Mouse (Mus musculus) cerebellum, adult 11 months (tissue): ENCODE measurements around the gene Rabepk.
"Not testable (repeated sequence)": the region's sequence is repeated elsewhere in the genome, so short reads cannot be mapped to it uniquely, and the experiment has no call there.

Experiments
- DNase-seq: peaks from one replicate; pipeline ENCODE4 v3.0.0; 2022

Rabepk gene

GRCm38 (mm10) chr2:34799357-34800256 lies at the start of gene Rabepk:
Rabepk (minus strand) TSS chr2:34799912.
- DNase-seq: peak; percentile 78

DNA sequence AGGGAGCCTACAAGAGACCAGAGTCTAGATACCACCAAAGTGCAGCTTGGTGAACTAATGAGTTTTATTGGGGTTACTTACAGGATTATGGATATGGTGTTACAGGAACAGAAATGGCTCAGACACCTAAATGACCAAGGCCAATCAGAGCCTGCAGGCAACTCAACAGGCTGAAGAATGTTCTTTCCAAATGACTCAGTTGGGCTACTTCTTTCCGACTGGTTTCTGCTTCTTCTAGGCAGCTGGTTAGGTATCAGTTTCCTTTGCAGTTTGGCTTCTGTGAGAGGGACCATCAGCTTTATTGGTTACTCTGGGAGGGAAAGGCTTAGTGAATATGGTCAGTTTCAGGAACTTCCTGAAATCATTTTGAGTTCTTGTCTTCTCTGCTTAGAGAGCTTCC lies 48.0 kb upstream of the Rabepk start:
- DNase-seq: no peak

- no peak for DNase-seq
Measured at GRCm38 (mm10) chr2:34843211-34843939, 43.7 kb upstream of the Rabepk start.

DNA sequence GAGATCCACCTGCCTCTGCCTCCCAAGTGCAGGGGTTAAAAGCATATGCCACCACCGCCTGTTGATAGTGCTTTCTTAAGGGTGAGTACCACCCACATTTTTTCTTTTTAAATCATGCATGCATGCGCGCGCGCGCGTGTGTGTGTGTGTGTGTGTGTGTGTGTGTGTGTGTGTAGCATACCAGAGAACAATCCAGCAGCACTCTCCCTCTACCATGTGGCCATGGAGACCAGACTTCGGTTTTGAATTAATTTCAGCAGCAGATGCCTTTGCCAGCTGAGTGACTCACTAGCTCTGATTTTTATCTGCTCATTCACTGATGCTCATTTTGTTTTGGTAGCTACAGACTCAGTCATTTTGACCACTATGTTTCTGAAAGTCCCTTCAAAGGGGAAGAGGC lies 42.0 kb upstream of the Rabepk start:
- no peak for DNase-seq

DNA sequence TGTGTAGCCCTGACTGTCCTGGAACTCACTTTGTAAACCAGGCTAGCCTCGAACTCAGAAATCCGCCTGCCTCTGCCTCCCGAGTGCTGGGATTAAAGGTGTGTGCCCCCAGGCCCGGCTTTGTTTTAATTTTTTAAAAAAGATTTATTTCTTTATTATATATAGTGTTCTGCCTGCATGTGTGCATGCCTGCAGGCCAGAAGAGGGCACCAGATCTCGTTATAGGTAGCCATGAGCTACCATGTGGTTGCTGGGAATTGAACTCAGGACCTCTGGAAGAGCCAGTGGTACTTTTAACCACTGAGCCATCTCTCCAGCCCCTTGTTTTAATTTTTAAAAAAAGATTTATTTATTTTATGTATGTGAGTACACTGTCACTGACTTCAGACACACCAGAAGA lies 40.4 kb upstream of the Rabepk start:
- DNase-seq: not testable (repeated sequence)

DNA sequence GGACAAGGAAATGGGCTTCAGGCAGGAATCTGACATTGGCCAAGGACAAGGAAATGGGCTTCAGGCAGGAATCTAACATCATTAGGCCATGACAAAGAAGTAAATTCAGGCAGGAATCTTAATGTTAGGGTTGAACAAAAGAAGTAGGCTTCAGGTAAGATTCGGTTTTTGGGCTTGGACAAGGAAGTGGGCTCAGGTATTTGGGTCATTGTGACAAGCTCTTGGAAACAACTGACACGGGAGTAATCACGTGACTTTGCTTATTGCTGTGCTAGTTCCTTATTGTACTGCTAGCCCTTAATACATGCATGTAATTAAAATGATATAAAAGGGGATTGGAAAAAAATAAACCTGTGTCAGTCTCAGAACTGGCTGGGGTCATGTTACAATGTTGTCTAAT lies 36.0 kb upstream of the Rabepk start:
- DNase-seq: no peak

GRCm38 (mm10) chr2:34833624-34834023 lies 33.9 kb upstream of the Rabepk start:
- DNase-seq: no peak

DNA sequence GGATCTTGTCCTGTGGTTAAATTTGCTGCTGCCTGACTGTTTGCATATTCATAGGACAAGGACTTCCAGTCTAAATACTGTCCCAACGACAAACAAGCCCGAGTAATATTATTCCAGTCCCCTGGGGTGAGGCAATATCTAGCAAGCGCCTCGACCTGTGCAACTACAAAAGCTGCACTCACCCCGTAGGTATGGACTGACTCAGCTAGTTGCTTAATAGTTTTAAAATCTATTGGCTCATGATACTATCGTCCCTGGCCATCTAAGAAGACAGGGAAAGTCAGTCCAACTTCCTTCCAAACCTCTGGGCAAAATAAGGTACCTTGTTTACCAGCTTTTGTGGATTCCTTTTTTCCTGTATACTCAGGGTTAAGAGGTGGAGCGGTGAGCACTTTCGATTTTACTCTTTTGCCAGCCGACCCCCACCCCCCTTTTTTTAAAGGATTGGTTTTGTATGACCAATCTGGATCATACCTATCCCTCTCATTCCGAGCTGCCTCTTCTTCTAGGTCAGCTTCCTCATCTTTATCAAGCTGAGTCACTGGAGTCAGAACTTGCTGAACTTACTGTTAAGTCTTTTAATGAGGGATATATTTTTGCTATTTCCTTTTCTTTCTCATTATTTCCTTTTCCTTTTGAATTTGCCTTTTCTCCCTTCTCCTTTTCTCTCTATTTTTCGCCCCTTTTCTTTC lies 33.2 kb upstream of the Rabepk start, which contains the start of gene Gm34653:
TSS of gene Gm34653 (plus strand) at position 242 of the 692 bp plus-strand sequence.
- not testable (repeated sequence) for DNase-seq

DNA sequence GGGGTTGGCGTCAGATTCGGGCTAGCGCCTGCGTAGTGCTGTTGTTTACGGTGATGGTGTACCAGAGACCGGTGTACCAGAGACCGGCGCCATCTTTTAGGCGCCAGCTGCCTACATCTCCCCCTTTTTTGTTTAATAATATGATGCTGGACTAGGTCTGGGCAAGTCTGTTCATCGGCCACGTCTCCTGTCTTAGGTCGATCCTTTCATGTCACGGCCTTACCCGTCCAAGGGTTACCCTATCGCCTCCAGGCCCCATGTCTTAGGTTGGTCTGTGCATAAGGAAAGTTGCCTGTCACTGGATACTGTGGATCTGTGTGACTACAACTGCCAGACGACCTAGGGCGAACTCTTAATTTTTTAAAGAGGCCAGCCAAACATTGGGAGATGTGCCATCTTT lies 30.4 kb upstream of the Rabepk start:
- DNase-seq: not testable (repeated sequence)

DNA sequence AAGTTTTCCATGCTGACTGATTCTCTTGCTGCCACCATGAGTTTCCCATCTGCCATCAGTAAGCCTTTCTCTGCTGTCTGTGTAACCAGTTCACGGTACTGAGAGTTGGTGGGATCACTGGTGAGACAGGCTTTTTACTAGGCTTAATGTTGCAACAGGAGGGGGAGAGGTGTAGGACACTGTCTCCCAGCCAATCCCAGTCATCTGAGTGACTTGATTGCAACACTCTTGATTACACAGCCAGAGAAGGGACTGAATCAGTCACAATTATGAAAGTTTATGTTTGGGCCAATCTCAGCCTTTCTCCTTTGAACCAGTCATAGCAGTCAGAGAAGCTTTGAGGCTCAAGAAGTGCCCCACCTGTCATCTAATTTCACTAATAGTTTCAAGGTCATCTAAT lies 28.3 kb upstream of the Rabepk start:
- DNase-seq: no peak

- no peak for DNase-seq
Measured at GRCm38 (mm10) chr2:34827591-34827990, 27.9 kb upstream of the Rabepk start.

DNA sequence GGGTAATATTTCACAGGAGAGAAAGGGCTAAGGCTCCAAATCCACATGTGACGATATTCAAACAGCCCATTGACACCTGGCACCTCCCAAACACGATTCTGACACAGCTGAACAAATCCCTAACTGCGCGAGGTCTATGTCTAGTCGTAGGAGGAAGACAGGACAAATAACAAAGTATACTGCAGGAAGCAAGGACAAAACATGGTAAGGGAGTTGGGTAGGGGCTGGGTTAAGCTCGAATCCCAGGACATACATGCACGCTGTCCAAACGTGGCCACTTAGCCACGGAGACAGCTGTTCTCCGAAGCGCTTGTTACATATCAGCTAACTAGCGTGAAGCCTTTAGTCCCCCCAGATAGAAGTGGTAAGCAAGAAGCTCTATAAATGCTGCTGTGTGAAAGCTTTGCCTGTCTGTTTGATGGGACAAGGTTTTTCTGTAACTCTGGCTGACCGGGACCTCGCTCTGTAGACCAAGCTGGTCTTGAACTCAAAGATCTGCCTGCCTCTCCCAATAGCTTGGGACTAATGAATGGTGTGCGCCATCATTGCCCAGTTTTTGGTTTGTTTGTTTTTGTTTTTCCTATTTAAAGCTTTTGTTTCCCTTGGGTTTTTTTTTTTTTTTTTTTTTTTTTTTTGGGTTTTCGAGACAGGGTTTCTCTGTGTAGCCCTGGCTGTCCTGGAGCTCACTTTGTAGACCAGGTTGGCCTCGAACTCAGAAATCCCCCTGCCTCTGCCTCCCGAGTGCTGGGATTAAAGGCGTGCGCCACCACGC lies 26.9 kb upstream of the Rabepk start:
- no peak for DNase-seq

DNA sequence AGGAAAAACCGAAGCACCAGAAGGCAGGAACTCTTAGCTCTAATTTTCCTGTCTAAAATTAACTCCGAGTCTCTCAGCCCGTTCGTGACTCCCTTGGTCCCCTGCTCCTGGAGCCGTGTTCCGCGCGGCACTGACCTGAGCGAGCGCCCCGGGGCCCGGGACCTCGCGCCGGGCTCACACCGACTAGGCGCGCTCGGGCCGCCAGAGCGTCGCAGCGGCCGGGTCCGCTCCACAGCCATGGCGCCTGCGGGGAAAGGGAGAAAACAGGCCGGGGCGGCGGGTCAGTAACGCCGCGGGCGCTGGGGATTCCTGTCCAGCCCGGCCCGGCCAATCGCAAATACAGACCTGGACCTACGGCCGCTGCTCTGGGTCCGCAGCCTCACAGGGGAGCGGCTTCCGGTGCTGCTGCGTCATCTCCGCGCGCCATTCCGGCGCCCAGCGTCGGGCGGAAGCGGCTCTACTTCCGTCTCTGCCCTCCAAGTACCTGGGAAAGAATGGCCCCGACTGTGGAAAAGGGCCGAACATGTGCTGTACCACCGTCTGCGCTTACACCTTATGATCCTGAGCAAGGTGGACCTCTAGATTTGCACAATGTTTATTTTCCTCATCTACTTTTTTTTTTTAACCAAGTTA lies 26.2 kb upstream of the Rabepk start, which contains the start of gene Fbxw2:
TSS of gene Fbxw2 (minus strand) at position 485 of the 633 bp plus-strand sequence.
- DNase-seq: peak; percentile 92

DNA sequence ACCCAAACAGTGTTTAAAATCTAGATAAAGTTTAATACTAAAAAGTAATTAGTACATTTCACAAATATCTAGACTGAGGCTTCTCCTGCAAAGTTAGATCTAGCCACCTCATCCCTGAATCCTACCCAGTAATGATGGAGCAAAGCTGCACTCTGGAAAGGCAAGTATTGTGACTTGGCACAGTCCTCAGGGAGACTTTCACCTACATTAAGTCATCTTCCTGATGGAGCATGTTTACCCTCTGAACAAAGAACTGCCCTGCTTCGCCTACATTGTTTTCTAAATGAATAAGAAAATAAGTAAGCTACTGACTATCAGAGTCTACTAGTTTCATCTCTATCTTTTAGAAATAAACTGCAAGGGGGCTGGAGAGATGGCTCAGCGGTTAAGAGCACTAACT lies 18.8 kb upstream of the Rabepk start:
- no peak for DNase-seq

DNA sequence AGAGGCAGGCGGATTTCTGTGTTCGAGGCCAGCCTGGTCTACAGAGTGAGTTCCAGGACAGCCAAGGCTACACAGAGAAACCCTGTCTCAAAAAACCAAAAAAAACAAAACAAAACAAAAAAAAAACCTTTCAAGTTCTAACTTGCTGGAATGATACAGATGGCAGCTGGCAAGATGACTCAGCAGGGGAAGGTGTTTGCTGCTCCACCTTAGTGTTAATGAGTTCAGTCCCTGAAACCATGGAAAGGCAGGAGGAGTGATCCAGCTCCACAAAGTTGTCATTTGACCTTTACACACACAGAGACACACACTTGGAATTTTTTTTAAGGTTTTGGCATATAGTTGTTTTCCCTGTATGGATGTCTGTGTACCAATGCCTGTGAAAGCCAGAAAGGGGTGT lies 16.2 kb upstream of the Rabepk start:
- DNase-seq: not testable (repeated sequence)

DNA sequence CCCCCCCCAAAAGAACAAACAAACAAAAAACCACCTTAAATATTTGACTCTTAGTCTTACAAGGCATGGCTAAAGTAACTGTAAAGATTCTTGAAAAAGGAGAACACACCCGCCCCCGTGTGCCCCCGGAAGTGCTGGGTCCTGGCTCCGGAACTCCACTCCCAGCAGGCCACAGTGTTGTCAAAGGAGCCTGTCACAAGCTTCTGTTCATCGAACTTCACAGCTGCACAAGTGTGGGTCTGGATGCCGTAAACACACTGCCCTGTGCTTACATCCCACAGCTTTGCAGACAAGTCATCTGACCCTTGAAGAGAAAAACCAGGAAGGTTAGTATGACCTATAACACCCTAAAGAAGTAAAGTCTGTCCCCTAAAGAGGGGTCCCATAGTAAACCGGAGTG lies 13.0 kb upstream of the Rabepk start:
- DNase-seq: no peak

DNA sequence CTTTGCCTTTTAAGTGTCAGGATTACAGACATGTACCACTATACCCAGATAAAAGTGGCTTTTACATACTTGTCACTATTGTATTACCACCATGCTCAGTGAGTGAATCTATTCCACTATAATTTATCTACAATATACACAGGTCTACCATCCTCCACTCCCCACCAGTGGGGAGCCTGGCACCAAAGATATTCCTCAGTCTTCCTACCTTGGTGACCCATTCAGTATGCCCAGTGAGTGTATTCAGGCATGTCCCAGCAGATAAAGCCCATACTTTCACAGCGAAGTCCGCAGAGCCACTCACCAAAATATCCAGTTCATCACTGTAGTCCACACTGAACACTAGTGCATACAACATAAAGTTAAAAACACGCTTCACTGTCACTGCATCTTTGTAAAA lies 11.1 kb upstream of the Rabepk start:
- DNase-seq: no peak

GRCm38 (mm10) chr2:34809568-34809967 lies 9.9 kb upstream of the Rabepk start:
- DNase-seq: no peak

DNA sequence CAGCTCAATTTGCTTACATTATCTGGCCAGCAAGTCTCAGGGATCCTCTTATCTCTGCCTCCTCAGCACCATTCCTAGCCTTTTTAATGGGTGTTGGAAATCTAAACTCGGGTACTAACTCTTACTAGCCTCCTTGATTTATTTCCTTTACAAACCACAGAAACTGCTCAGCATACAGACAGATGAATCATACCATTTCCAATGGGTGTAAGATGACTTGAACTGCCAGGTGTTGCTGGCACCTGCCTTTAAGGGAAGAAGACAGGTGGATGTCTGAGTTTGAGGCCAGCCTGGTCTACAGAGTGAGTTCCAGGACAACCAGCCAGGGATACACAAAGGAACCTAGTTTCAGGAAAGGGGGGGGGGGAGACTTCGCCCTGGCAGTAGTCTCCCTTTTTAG lies 8.3 kb upstream of the Rabepk start:
- DNase-seq: no peak

DNA sequence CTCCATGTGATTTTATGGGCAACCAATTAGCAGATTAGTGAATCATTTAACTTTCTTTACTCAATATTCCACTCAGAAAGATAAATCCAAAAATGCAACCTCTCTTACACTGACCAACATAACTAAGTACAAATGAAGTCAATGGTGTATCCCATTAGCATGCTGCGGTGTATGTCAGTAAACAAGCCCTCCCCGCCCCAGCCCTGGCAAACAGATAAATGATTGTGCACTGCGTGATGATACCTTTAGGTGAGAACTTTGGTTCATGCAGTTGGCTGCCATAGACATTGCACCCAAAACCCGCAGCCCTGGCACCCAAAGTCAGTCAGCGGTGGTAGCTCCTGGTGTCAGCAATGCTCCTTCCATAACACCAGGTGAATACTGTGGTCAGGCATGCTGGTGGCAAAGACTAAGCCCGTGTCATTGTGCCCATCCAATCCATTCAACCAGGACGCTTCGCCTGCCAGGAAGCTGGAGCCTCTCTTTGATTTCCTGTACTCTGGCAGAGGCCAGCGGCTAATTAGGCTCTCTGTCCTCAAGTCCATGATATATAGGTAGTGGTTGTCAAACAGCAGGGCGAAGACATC lies 5.7 kb upstream of the Rabepk start:
- DNase-seq: no peak

DNA sequence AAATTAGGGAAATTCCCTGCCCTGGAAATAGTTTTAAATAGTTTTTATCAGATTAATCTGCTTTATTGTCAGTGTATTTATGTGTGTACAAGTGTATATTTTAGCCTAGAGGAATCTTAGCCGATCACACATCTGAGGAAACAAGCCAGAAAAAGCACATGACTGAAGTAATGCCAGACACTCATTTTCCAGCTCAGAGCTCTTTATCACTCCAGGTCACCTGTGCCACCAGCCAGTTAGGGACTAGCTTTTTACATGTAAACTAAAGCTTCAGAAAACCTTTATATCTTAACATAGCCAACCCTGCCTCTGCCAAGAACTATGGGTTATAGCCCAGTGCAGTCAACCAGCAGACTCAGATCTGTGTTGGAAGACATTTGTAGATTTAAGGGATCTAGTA lies 5.1 kb upstream of the Rabepk start:
- DNase-seq: no peak

DNA sequence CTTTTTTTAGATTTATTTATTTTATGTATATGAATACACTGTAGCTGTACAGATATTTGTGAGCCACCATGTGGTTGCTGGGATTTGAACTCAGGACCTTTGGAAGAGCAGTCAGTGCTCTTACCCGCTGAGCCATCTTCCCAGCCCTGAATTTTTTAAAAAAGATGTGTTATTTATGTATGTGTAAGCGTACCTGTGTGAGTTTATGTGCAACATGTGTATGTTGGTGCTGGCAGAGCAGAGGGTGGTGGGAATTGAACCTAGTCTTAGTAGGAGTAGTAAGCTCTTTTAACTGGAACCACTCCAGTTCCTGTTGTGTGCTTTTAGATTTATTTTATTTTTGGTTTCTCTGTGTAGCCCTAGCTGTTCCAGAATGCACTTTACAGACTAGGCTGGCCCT lies 4.5 kb upstream of the Rabepk start:
- no peak for DNase-seq
